Mouse (Mus musculus): ENCODE results near the gene Nfat5. TPM values are rescaled to one million over a fixed set of nuclear protein-coding genes. Genes with fewer than 3 reads are reported as not detected.

Gene Nfat5
- polyA plus RNA-seq, 1 experiment from 2014 or later, result 8.8 TPM

GRCm38 (mm10) chr8:107385063-107385462 is 91.8 kb downstream of the Nfat5 start:
- H3K9me3 ChIP-seq (replicated peaks; ENCODE audit: control insufficient read depth, low read length, poor library complexity, severe bottlenecking), result no peaks in the 10 kb centered on the region
- WGBS, result 89% methylated on average over 2 of the region's 2 CpGs
- H3K4me3 ChIP-seq (ENCODE audit: low read depth, low read length), result no peak overlapping the region
- no peaks in the 10 kb centered on the region for H3K27me3 ChIP-seq (ENCODE audit: control insufficient read depth, insufficient read depth, low read depth, low read length)
- no peak overlapping the region for H3K4me2 ChIP-seq (ENCODE audit: low read length)
- H3K9ac ChIP-seq (ENCODE audit: low read depth, low read length), result 0 out of 2 replicates have a peak overlapping the region, but pooled peaks have one; percentile 6
- H3K4me1 ChIP-seq (ENCODE audit: control insufficient read depth, insufficient read depth, low read length), result no peaks in the 10 kb centered on the region
- ATAC-seq, result no peak
- H3K36me3 ChIP-seq (ENCODE audit: control insufficient read depth, insufficient read depth, low read length), result peaks cover 3% of the 10 kb centered on the region; the same call in 1 of the 2 replicates
- H3K27ac ChIP-seq (ENCODE audit: low read length), result no peak overlapping the region

GRCm38 (mm10) chr8:107386171-107386570 is 92.9 kb downstream of the Nfat5 start:
- Histone ChIP-seq H3K9ac (ENCODE audit: low read depth, low read length) (no peak overlapping the region), H3K4me2 (ENCODE audit: low read length) (no peak overlapping the region), H3K36me3 (ENCODE audit: control insufficient read depth, insufficient read depth, low read length) (no peaks in the 10 kb centered on the region), H3K27ac (ENCODE audit: low read length) (no peak overlapping the region), H3K27me3 (ENCODE audit: control insufficient read depth, insufficient read depth, low read depth, low read length) (no peaks in the 10 kb centered on the region), H3K9me3 (replicated peaks; ENCODE audit: control insufficient read depth, low read length, poor library complexity, severe bottlenecking) (no peaks in the 10 kb centered on the region), H3K4me1 (ENCODE audit: control insufficient read depth, insufficient read depth, low read length) (no peaks in the 10 kb centered on the region), H3K4me3 (ENCODE audit: low read depth, low read length) (no peak overlapping the region)
- no peak for ATAC-seq
- 60% methylated on average over 5 of the region's 5 CpGs for WGBS

- Histone ChIP-seq H3K9ac (ENCODE audit: low read depth, low read length) (no peak overlapping the region), H3K4me3 (ENCODE audit: low read depth, low read length) (no peak overlapping the region), H3K27ac (ENCODE audit: low read length) (no peak overlapping the region), H3K4me1 (ENCODE audit: control insufficient read depth, insufficient read depth, low read length) (no peaks in the 10 kb centered on the region), H3K36me3 (ENCODE audit: control insufficient read depth, insufficient read depth, low read length) (no peaks in the 10 kb centered on the region), H3K27me3 (ENCODE audit: control insufficient read depth, insufficient read depth, low read depth, low read length) (no peaks in the 10 kb centered on the region), H3K9me3 (replicated peaks; ENCODE audit: control insufficient read depth, low read length, poor library complexity, severe bottlenecking) (no peaks in the 10 kb centered on the region), H3K4me2 (ENCODE audit: low read length) (no peak overlapping the region)
- WGBS, result 32% methylated on average over 3 of the region's 3 CpGs
- no peak for ATAC-seq
Observed at GRCm38 (mm10) chr8:107386642-107387041, 93.4 kb downstream of the Nfat5 start.

- Histone ChIP-seq H3K4me2 (ENCODE audit: low read length) (no peak overlapping the region), H3K4me3 (ENCODE audit: low read depth, low read length) (no peak overlapping the region), H3K27me3 (ENCODE audit: control insufficient read depth, insufficient read depth, low read depth, low read length) (no peaks in the 10 kb centered on the region), H3K36me3 (ENCODE audit: control insufficient read depth, insufficient read depth, low read length) (no peaks in the 10 kb centered on the region), H3K9ac (ENCODE audit: low read depth, low read length) (no peak overlapping the region), H3K27ac (ENCODE audit: low read length) (no peak overlapping the region), H3K4me1 (ENCODE audit: control insufficient read depth, insufficient read depth, low read length) (no peaks in the 10 kb centered on the region), H3K9me3 (replicated peaks; ENCODE audit: control insufficient read depth, low read length, poor library complexity, severe bottlenecking) (no peaks in the 10 kb centered on the region)
- no peak for ATAC-seq
- 70% methylated on average over 5 of the region's 5 CpGs for WGBS
Observed at GRCm38 (mm10) chr8:107387861-107388260, 94.6 kb downstream of the Nfat5 start.

GRCm38 (mm10) chr8:107389557-107389956 is 96.3 kb downstream of the Nfat5 start:
- Histone ChIP-seq H3K4me2 (ENCODE audit: low read length) (no peak overlapping the region), H3K9ac (ENCODE audit: low read depth, low read length) (no peak overlapping the region), H3K9me3 (replicated peaks; ENCODE audit: control insufficient read depth, low read length, poor library complexity, severe bottlenecking) (no peaks in the 10 kb centered on the region), H3K27ac (ENCODE audit: low read length) (no peak overlapping the region), H3K27me3 (ENCODE audit: control insufficient read depth, insufficient read depth, low read depth, low read length) (no peaks in the 10 kb centered on the region), H3K4me1 (ENCODE audit: control insufficient read depth, insufficient read depth, low read length) (no peaks in the 10 kb centered on the region), H3K36me3 (ENCODE audit: control insufficient read depth, insufficient read depth, low read length) (no peaks in the 10 kb centered on the region), H3K4me3 (ENCODE audit: low read depth, low read length) (no peak overlapping the region)
- 65% methylated on average over 8 of the region's 8 CpGs for WGBS
- ATAC-seq, result no peak

GRCm38 (mm10) chr8:107390476-107391135 is 97.3 kb downstream of the Nfat5 start:
- Histone ChIP-seq H3K36me3 (ENCODE audit: control insufficient read depth, insufficient read depth, low read length) (no peaks in the 10 kb centered on the region), H3K4me1 (ENCODE audit: control insufficient read depth, insufficient read depth, low read length) (no peaks in the 10 kb centered on the region), H3K9me3 (replicated peaks; ENCODE audit: control insufficient read depth, low read length, poor library complexity, severe bottlenecking) (no peaks in the 10 kb centered on the region), H3K27ac (ENCODE audit: low read length) (no peak overlapping the region), H3K27me3 (ENCODE audit: control insufficient read depth, insufficient read depth, low read depth, low read length) (no peaks in the 10 kb centered on the region), H3K4me3 (ENCODE audit: low read depth, low read length) (no peak overlapping the region), H3K4me2 (ENCODE audit: low read length) (no peak overlapping the region), H3K9ac (ENCODE audit: low read depth, low read length) (no peak overlapping the region)
- ATAC-seq, result no peak
- 93% methylated on average over 16 of the region's 16 CpGs for WGBS

- Histone ChIP-seq H3K4me2 (ENCODE audit: low read length) (no peak overlapping the region), H3K9ac (ENCODE audit: low read depth, low read length) (no peak overlapping the region), H3K4me1 (ENCODE audit: control insufficient read depth, insufficient read depth, low read length) (no peaks in the 10 kb centered on the region), H3K4me3 (ENCODE audit: low read depth, low read length) (no peak overlapping the region), H3K27ac (ENCODE audit: low read length) (no peak overlapping the region), H3K9me3 (replicated peaks; ENCODE audit: control insufficient read depth, low read length, poor library complexity, severe bottlenecking) (no peaks in the 10 kb centered on the region), H3K36me3 (ENCODE audit: control insufficient read depth, insufficient read depth, low read length) (no peaks in the 10 kb centered on the region), H3K27me3 (ENCODE audit: control insufficient read depth, insufficient read depth, low read depth, low read length) (no peaks in the 10 kb centered on the region)
- ATAC-seq, result no peak
- 69% methylated on average over 4 of the region's 4 CpGs for WGBS
Observed at GRCm38 (mm10) chr8:107391136-107391516, 97.9 kb downstream of the Nfat5 start.

- Histone ChIP-seq H3K9ac (ENCODE audit: low read depth, low read length) (no peak overlapping the region), H3K4me1 (ENCODE audit: control insufficient read depth, insufficient read depth, low read length) (no peaks in the 10 kb centered on the region), H3K27ac (ENCODE audit: low read length) (no peak overlapping the region), H3K9me3 (replicated peaks; ENCODE audit: control insufficient read depth, low read length, poor library complexity, severe bottlenecking) (no peaks in the 10 kb centered on the region), H3K36me3 (ENCODE audit: control insufficient read depth, insufficient read depth, low read length) (no peaks in the 10 kb centered on the region), H3K27me3 (ENCODE audit: control insufficient read depth, insufficient read depth, low read depth, low read length) (no peaks in the 10 kb centered on the region), H3K4me2 (ENCODE audit: low read length) (no peak overlapping the region), H3K4me3 (ENCODE audit: low read depth, low read length) (no peak overlapping the region)
- no peak for ATAC-seq
Observed at GRCm38 (mm10) chr8:107395397-107395796, 102.1 kb downstream of the Nfat5 start.

GRCm38 (mm10) chr8:107396106-107396670 is 102.9 kb downstream of the Nfat5 start:
- ATAC-seq, result no peak
- WGBS, result 92% methylated on average over 10 of the region's 10 CpGs
- H3K4me1 ChIP-seq (ENCODE audit: control insufficient read depth, insufficient read depth, low read length), result no peaks in the 10 kb centered on the region
- no peak overlapping the region for H3K4me2 ChIP-seq (ENCODE audit: low read length)
- no peaks in the 10 kb centered on the region for H3K27me3 ChIP-seq (ENCODE audit: control insufficient read depth, insufficient read depth, low read depth, low read length)
- H3K9ac ChIP-seq (ENCODE audit: low read depth, low read length), result no peak overlapping the region
- H3K36me3 ChIP-seq (ENCODE audit: control insufficient read depth, insufficient read depth, low read length), result no peaks in the 10 kb centered on the region
- no peaks in the 10 kb centered on the region for H3K9me3 ChIP-seq (replicated peaks; ENCODE audit: control insufficient read depth, low read length, poor library complexity, severe bottlenecking)
- no peak overlapping the region for H3K27ac ChIP-seq (ENCODE audit: low read length)
- H3K4me3 ChIP-seq (ENCODE audit: low read depth, low read length), result no peak overlapping the region
